Mouse (Mus musculus): Measurements from ENCODE around the gene Adamtsl5.
A peak's percentile ranks its signal among the peaks of the same experiment; 100 is the strongest.

The Adamtsl5 gene

DNA sequence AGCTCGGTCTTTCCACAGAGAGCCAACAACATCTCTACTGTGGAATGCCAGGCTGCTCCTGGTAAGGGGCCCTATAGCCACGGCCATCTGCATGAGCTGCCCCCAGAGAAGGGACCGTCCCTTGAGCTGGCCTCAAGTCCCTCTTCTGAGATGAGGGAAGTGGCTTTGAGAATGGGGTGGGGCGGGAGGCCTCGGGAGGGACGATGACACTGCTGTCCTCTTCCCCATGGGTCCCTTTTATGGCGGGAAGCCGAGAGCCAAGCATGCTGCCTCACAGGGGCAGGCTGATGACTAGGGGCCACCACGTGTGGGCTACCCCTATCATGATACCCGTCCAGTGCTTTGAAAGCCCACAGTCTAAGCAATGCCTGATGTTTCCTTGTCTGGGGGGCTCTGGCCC lies 31.2 kb downstream of the Adamtsl5 start:
- no peak for DNase-seq (ENCODE audit: low read depth)

GRCm38 (mm10) chr10:80316359-80316781 lies 31.8 kb downstream of the Adamtsl5 start:
- DNase-seq (ENCODE audit: low read depth): no peak

DNA sequence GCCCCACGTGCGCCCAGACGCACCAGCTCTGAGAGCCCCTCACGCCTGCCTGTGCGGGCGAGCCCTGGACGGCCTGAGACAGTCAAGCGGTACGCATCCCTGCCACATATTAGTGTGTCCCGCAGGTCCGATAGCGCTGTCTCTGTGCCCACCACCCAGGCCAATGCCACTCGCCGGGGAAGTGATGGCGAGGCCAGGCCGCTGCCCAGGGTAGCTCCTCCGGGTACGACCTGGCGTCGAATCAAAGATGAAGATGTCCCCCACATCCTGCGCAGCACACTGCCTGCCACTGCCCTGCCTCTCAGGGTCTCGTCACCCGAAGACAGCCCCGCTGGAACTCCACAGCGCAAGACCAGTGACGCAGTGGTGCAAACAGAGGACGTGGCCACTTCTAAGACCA lies 32.9 kb downstream of the Adamtsl5 start:
- no peak for DNase-seq (ENCODE audit: low read depth)

GRCm38 (mm10) chr10:80314494-80315001 lies 33.7 kb downstream of the Adamtsl5 start:
- DNase-seq (ENCODE audit: low read depth): no peak

GRCm38 (mm10) chr10:80313627-80314201 lies 34.5 kb downstream of the Adamtsl5 start:
- DNase-seq (ENCODE audit: low read depth): no peak

GRCm38 (mm10) chr10:80312586-80313504 lies 35.4 kb downstream of the Adamtsl5 start:
- no peak for DNase-seq (ENCODE audit: low read depth)

DNA sequence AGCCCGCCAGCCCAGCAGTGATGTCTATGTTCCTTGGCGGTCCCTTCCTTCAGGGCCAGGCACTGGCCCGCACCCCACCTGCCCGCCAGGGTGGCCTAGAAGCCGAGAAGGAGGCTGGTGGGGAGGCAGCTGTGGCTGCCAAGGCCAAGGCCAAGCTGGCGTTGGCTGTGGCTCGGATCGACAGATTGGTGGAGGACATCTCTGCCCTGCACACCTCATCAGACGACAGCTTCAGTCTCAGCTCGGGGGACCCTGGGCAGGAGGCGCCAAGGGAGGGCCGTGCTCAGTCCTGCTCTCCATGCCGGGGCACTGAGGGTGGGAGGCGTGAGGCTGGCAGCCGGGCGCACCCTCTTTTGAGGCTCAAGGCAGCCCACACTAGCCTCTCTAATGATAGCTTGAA lies 36.7 kb downstream of the Adamtsl5 start:
- DNase-seq (ENCODE audit: low read depth): no peak

DNA sequence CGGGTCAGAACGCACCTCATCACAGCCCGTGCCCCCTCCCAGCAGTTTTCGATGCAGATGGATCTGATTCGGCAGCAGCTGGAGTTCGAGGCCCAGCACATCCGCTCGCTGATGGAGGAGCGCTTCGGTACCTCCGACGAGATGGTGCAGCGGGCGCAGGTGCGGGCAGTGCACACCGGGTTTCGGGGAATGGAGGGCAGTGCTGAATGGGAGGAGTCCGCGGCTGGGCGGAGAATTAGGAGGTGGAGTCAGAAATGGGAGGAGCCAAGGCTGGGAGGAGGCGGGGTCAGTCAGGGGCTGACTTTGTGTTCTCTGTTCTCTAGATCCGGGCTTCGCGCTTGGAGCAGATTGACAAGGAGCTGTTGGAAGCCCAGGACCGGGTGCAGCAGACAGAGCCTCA lies 43.4 kb downstream of the Adamtsl5 start:
- DNase-seq (ENCODE audit: low read depth): no peak

DNA sequence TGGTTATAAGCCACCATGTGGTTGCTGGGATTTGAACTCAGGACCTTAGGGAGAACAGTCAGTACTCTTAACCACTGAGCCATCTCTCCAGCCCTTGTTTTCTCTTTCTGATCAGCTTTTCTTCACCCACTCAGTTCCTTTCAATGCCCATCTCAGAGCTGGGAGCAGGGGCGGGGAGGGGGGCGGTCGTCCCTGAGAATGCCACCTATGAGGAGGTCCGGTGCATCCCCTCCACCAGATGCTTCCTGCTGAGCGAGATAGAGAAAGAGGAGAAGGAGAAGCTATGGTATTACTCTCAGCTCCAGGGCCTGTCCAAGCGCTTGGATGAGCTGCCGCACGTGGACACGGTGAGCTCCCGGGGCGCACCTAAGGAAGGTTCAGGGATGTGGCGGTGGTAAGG lies 43.8 kb downstream of the Adamtsl5 start:
- DNase-seq (ENCODE audit: low read depth): no peak

DNA sequence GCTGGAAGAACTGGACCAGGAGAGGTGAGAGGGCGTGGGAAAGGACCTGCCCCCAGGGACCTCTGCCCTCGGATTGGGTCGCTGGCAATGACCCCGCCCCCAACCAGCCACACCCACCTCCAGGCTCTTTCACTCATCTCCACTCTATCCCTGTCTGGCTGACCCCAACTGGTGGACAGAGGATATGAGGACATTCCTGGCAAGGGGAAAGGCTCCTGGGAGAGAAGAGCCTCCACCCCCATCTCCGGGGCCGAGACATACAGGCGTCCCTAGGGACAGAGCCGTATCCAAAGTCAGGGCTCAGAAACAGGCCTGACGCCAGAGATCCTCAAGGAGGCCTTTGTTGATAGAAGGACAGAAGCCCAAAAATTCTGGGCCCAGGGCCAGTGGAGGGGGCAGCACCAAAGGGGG lies 45.7 kb downstream of the Adamtsl5 start:
- DNase-seq (ENCODE audit: low read depth): peak; percentile 46

- DNase-seq (ENCODE audit: low read depth): no peak
Observed at GRCm38 (mm10) chr10:80302082-80302355, 46.2 kb downstream of the Adamtsl5 start.

- DNase-seq (ENCODE audit: low read depth): no peak
Observed at GRCm38 (mm10) chr10:80301256-80302081, 46.7 kb downstream of the Adamtsl5 start.

GRCm38 (mm10) chr10:80300672-80301181 lies 47.5 kb downstream of the Adamtsl5 start:
- DNase-seq (ENCODE audit: low read depth): no peak

DNA sequence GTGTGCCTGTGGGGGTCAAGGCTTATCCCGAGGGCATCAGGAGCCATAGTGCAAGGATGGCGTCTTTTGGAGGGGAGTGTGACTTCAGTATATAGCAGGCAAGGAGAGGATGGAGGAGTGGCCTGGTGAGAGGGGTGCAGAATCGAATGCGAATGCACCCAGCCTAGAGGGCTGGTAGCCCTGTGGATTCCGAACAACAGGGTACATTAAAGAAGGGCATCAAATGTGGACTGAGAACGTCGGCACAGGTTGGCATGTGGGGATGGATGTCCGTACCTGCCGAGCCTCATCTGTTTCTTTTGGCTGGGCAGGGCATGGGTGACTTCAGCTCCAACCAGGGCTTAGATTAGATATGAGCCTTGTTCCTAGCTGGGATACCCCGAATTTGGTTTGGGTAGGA lies 48.4 kb downstream of the Adamtsl5 start:
- no peak for DNase-seq (ENCODE audit: low read depth)

DNA sequence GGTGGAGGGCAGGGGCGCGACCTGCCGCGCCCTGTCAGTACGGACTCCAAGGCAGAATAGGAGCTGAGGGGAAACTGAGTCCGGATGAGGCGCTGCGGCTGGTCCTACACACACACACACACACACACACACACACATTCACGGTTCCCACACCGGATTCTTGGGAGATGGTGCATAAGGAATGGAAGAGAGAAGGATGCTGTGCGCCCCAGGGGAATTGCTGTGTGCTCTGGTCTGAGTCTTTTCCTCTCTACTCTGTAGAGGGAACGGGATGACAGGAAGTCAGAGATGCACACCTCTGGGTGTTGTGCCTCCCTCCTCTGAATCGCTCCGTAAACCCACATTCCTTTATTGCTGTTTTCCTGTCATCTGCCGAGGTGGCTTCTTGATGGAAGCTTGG lies 48.9 kb downstream of the Adamtsl5 start:
- DNase-seq (ENCODE audit: low read depth): no peak

DNA sequence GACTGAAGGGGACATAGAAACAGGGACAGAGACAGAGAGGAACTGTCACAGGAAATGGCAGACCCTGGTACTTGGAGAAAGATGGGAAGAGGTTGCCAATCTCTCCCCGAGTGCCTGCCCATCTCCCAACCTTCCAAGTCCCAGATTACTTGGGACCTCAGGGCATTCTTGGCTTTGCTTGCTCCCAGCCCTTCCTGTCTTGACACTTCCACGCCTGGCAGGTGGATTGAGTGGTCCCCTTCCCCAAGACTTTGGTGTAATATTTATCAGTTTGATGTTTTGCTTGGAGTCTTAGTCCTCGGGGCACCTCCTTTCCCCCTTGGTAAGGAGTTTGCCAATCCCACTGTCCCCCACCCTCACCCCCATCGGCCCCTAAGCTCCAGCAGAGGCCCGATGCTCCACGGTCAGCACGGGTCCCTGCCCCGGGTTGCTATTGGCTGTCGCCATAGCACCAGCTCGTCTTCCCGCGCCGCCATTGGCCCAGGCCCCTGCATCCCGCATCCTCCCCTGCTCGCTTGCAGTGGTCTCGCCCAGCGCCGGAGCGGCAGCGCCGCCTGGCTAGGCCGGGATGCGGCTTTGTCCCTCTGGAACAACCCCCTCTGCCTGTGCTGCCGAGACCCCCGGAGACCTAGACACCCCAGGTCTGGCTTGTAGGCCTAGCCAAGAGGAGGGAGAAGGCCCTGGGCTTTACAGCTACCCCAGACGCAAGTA lies 49.5 kb downstream of the Adamtsl5 start:
- DNase-seq (ENCODE audit: low read depth): no peak

DNA sequence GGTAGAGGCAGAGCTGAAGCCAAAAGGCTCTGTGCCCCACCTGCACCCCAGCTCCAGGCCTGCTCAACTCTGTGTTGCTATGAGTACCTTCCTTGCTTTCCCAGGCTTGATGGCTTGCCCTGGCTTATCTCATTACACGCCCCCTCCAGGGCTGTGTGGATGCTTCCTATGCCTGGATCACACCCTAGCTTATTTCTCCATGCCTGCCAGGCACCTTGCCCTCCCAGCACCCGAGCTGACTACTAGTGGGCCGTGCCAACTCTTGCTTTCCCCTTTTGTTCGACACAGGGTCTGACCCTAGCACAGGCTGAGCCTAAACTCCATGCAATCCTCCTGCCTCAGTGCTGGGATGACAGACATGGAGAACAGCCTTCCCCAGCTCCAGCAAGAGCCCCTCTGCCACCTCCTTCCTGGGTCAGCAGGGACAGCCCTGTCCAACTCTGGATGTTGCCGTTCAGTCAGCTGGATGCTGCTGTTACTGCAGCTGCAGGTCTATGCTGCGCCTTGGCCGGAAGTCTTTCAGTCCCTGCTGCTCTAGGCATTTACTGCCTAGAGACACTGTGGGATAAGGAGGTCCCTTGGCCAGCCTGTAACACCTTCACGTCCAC lies 50.6 kb downstream of the Adamtsl5 start:
- no peak for DNase-seq (ENCODE audit: low read depth)

DNA sequence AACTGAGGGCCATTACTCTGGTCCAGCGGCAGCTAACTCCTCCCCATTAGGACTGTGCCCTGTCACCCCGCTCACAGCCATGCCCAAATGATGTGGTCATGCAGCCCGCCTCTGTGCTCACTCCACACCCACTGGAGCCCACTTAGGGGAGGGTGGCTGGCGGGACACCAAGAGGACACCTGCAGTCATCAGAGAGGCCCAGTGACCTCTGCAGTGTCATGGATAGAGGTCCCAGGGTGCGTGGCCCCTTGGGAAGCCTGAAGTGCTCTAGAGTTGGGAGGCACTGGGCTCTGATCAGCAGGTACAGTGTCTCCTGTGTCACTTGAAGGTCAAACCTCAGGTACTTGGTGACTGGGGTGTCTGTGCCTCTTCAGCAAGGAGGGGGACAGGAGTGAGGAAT lies 51.4 kb downstream of the Adamtsl5 start:
- no peak for DNase-seq (ENCODE audit: low read depth)

DNA sequence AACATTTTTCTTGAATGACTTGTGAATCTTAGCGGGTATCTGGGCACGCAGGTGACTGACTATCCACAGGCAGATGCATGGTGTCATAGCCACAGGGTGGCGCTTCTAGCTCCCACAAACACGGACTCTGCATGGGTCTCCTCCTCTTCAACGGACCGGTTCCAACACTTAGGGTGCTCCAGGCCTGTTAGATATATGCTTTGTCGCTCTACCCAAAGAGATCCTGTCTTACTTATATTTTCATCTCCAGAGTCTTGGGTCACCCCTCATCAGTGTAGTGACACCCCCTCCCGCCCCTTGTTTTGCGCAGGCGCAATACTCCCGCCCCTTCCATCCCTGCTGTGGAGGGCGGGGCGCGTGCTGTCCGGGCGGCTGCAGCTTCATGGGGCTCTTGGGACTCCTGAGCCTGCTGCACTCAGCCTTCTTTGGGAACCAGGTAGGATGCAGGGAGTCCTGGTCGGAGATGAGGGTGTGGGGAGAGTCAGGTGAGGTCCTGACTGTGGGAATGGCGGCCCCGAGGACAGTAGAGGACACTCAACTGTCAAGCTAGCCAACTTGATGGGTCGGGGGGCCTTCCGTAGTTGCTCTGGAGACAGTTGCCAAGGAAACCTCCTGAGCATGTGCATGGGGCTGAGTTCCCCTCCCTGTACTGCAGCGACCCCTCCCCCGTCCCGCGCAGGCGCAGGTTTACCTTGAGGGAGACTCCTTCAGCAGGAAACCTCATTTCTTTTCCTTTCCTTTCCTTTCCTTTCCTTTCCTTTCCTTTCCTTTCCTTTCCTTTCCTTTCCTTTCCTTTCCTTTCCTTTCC lies 52.4 kb downstream of the Adamtsl5 start, which contains the start of gene Apc2:
Gene Apc2, plus strand, starts transcription at position 360 of the 808 bp plus-strand sequence.
- DNase-seq (ENCODE audit: low read depth): peak; percentile 80

GRCm38 (mm10) chr10:80294788-80295303 lies 53.4 kb downstream of the Adamtsl5 start:
- DNase-seq (ENCODE audit: low read depth): peak; percentile 24

Measured in NIH3T3 (cell line).